Mouse (Mus musculus) CH12.LX (cell line): Measurements from ENCODE around the gene Phc2. TPM values are rescaled to one million over a fixed set of nuclear protein-coding genes. Genes with fewer than 3 reads are reported as not detected.

Experiments used
- DNase-seq: peaks from one replicate; pipeline ENCODE4 v3.0.0-alpha.2; 2013; ENCODE audit errors: extremely low read depth
- H3K27ac ChIP-seq: 2 replicates; pipeline ENCODE4 v1.5.1; 2012; ENCODE audit warnings: low read depth, mild to moderate bottlenecking, control low read depth, moderate library complexity; ENCODE audit not compliant: insufficient read depth
- H3K27me3 ChIP-seq: replicated peaks from 2 replicates; pipeline ENCODE3; 2012; ENCODE audit warnings: inconsistent platforms
- H3K36me3 ChIP-seq, 2 experiments: replicated peaks in 1 of 2; 2 replicates each; pipeline versions ENCODE3 to v1.6.1; 2012; ENCODE audit warnings: inconsistent platforms in 1 of 2, low read length in 1 of 2, mild to moderate bottlenecking in 1 of 2, mixed read lengths in 1 of 2, moderate library complexity in 1 of 2; ENCODE audit not compliant: control insufficient read depth in 1 of 2, insufficient read depth in 1 of 2
- H3K4me1 ChIP-seq, 2 experiments: 2 replicates each; pipeline ENCODE4 v1.6.1; 2012; ENCODE audit warnings: inconsistent platforms in 1 of 2, moderate library complexity in 1 of 2; ENCODE audit not compliant: insufficient read depth in 2 of 2, control insufficient read depth in 1 of 2
- H3K4me2 ChIP-seq: 2 replicates; pipeline ENCODE4 v1.6.1; 2012; ENCODE audit warnings: low read depth, mild to moderate bottlenecking, control low read depth; ENCODE audit not compliant: poor library complexity, insufficient read depth, severe bottlenecking
- H3K4me3 ChIP-seq, 3 experiments: fragments of 150-350 bp in 1 of 3; sonication (generic) in 1 of 3; replicated peaks in 1 of 3; 2 replicates each; pipeline versions ENCODE3 to v1.5.1; 2011 to 2012; ENCODE audit warnings: low read depth in 2 of 3, low read length in 2 of 3, mild to moderate bottlenecking in 2 of 3, moderate library complexity in 2 of 3, control low read depth in 1 of 3, improper control_type of control experiment in 1 of 3, inconsistent platforms in 1 of 3, mixed read lengths in 1 of 3; ENCODE audit not compliant: poor library complexity in 1 of 3
- H3K79me2 ChIP-seq: replicated peaks from 2 replicates; pipeline ENCODE4 v1.6.1; 2012; ENCODE audit warnings: mild to moderate bottlenecking, moderate library complexity; ENCODE audit not compliant: control insufficient read depth, poor library complexity, insufficient read depth, severe bottlenecking; ENCODE audit errors: extremely low read depth
- H3K9ac ChIP-seq: 2 replicates; pipeline ENCODE4 v1.6.1; 2012; ENCODE audit warnings: low read depth, mild to moderate bottlenecking, control low read depth, moderate library complexity; ENCODE audit not compliant: insufficient read depth
- H3K9me3 ChIP-seq: replicated peaks from 2 replicates; pipeline ENCODE3; 2012; ENCODE audit warnings: low read length, inconsistent platforms, mixed read lengths
- CHD1 ChIP-seq: IDR thresholded peaks from 2 replicates; pipeline ENCODE4 v1.6.1; 2012; ENCODE audit warnings: low read depth, low read length, improper control_type of control experiment, inconsistent platforms
- CHD2 ChIP-seq: IDR thresholded peaks from 2 replicates; pipeline ENCODE4 v1.6.1; 2011; ENCODE audit warnings: low read length, improper control_type of control experiment
- CTCF ChIP-seq, 2 experiments: IDR thresholded peaks in 1 of 2; conservative IDR thresholded peaks in 1 of 2; 2 replicates each; pipeline ENCODE4 v1.5.1; 2011 to 2012; ENCODE audit warnings: low read depth in 2 of 2, low read length in 2 of 2, improper control_type of control experiment in 1 of 2, inconsistent platforms in 1 of 2, mild to moderate bottlenecking in 1 of 2, moderate library complexity in 1 of 2
- ELF1 ChIP-seq: IDR thresholded peaks from 2 replicates; pipeline ENCODE4 v1.6.1; 2014; ENCODE audit warnings: low read depth, mild to moderate bottlenecking, inconsistent platforms, low read length, improper control_type of control experiment
- GABPA ChIP-seq: IDR thresholded peaks from 2 replicates; pipeline ENCODE4 v1.6.1; 2012; ENCODE audit warnings: low read depth, low read length, improper control_type of control experiment, inconsistent platforms; ENCODE audit not compliant: insufficient replicate concordance
- HCFC1 ChIP-seq: IDR thresholded peaks from 2 replicates; pipeline ENCODE4 v1.6.1; 2012; ENCODE audit warnings: low read depth, mild to moderate bottlenecking, inconsistent platforms, low read length, improper control_type of control experiment
- IRF4 ChIP-seq: IDR thresholded peaks from 2 replicates; pipeline ENCODE4 v1.6.1; 2014; ENCODE audit warnings: low read depth, mild to moderate bottlenecking, inconsistent platforms, low read length, improper control_type of control experiment
- JUND ChIP-seq: conservative IDR thresholded peaks from 2 replicates; pipeline ENCODE4 v1.6.1; 2011; ENCODE audit warnings: low read depth, low read length, improper control_type of control experiment
- KAT2A ChIP-seq: IDR thresholded peaks from 2 replicates; pipeline ENCODE4 v1.6.1; 2012; ENCODE audit warnings: low read length, improper control_type of control experiment, inconsistent platforms; ENCODE audit not compliant: insufficient replicate concordance
- MAZ ChIP-seq: IDR thresholded peaks from 2 replicates; pipeline ENCODE4 v1.6.1; 2012; ENCODE audit warnings: low read depth, mild to moderate bottlenecking, inconsistent platforms, low read length, improper control_type of control experiment, moderate library complexity
- MEF2A ChIP-seq: IDR thresholded peaks from 2 replicates; pipeline ENCODE4 v1.6.1; 2014; ENCODE audit warnings: low read depth, mild to moderate bottlenecking, inconsistent platforms, low read length, improper control_type of control experiment, borderline replicate concordance
- NELFE ChIP-seq: IDR thresholded peaks from 2 replicates; pipeline ENCODE4 v1.6.1; 2011; ENCODE audit warnings: low read depth, low read length, improper control_type of control experiment
- NRF1 ChIP-seq: IDR thresholded peaks from 2 replicates; pipeline ENCODE4 v1.6.1; 2014; ENCODE audit warnings: low read depth, mild to moderate bottlenecking, inconsistent platforms, low read length, improper control_type of control experiment, moderate library complexity
- PAX5 ChIP-seq: IDR thresholded peaks from 2 replicates; pipeline ENCODE4 v1.6.1; 2012; ENCODE audit warnings: low read length, inconsistent platforms, mixed read lengths
- POLR2AphosphoS2 ChIP-seq: IDR thresholded peaks from 2 replicates; pipeline ENCODE4 v1.6.1; 2011; ENCODE audit warnings: low read depth, low read length, improper control_type of control experiment
- SIN3A ChIP-seq: IDR thresholded peaks from 2 replicates; pipeline ENCODE4 v1.6.1; 2012; ENCODE audit warnings: low read length, improper control_type of control experiment, inconsistent platforms
- TCF12 ChIP-seq: IDR thresholded peaks from 2 replicates; pipeline ENCODE4 v1.6.1; 2014; ENCODE audit warnings: low read depth, mild to moderate bottlenecking, inconsistent platforms, low read length, improper control_type of control experiment
- UBTF ChIP-seq: IDR thresholded peaks from 2 replicates; pipeline ENCODE4 v1.6.1; 2012; ENCODE audit warnings: low read depth, mild to moderate bottlenecking, inconsistent platforms, low read length, improper control_type of control experiment, moderate library complexity
- USF1 ChIP-seq: IDR thresholded peaks from 2 replicates; pipeline ENCODE4 v1.6.1; 2014; ENCODE audit warnings: low read depth, mild to moderate bottlenecking, inconsistent platforms, low read length, improper control_type of control experiment
- USF2 ChIP-seq: conservative IDR thresholded peaks from 2 replicates; pipeline ENCODE4 v1.6.1; 2011; ENCODE audit warnings: low read depth, low read length, improper control_type of control experiment
- ZC3H11A ChIP-seq: IDR thresholded peaks from 2 replicates; pipeline ENCODE4 v1.6.1; 2012; ENCODE audit warnings: low read depth, mild to moderate bottlenecking, inconsistent platforms, low read length, improper control_type of control experiment
- ZKSCAN1 ChIP-seq: IDR thresholded peaks from 2 replicates; pipeline ENCODE4 v1.6.1; 2012; ENCODE audit warnings: low read depth, inconsistent platforms, low read length, improper control_type of control experiment, borderline replicate concordance
- ZMIZ1 ChIP-seq: IDR thresholded peaks from 2 replicates; pipeline ENCODE4 v1.6.1; 2012; ENCODE audit warnings: low read depth, mild to moderate bottlenecking, inconsistent platforms, low read length, improper control_type of control experiment
- ZNF384 ChIP-seq: IDR thresholded peaks from 2 replicates; pipeline ENCODE4 v1.6.1; 2012; ENCODE audit warnings: low read depth, low read length, improper control_type of control experiment, inconsistent platforms
- dilution Hi-C: fragments of 300-500 bp; cut with MboI; formaldehyde crosslinking; loops from 2 replicates; pipeline ENCODE4 v1.14.3; 2020; ENCODE audit warnings: low sequenced_read_pairs; ENCODE audit not compliant: extremely low pct_unique_long_range_greater_than_20kb, extremely low pct_ligation_motif_present
- in situ Hi-C: fragments of 300-500 bp; cut with MboI; formaldehyde crosslinking; loops from 3 replicates; pipeline ENCODE4 v1.14.3; 2019; ENCODE audit warnings: low sequenced_read_pairs, low pct_ligation_motif_present, low pct_unique_long_range_greater_than_20kb, mixed read lengths
- polyA plus RNA-seq: library from polyadenylated mRNA; unstranded; fragments of >175 nt; gene quantifications from 2 replicates; pipeline ENCODE4 v1.2.1, GENCODE M21; 2012; ENCODE audit warnings: low read depth; ENCODE audit not compliant: insufficient read length
- total RNA-seq, 2 experiments: library from RNA; depleted of rRNA; stranded (reverse); fragments of 300-350 nt in 1 of 2; fragments of >200 nt in 1 of 2; gene quantifications; 2 replicates each; pipeline ENCODE4 v1.2.3; 2012 to 2014

The Phc2 gene
- total and polyA plus RNA-seq, 3 experiments: 24.1 to 53.2 (median 29.6) TPM

- H3K27me3 ChIP-seq: peaks cover 1% of the 10 kb centered on the region
- TF ChIP-seq ELF1 (no peak), CTCF (conservative IDR thresholded peaks at IDR 0.05 in 1 of 2, IDR thresholded peaks at IDR 0.05 in 1 of 2; ENCODE audit: low read depth in 2 of 2, low read length in 2 of 2) (no peak), CHD1 (no peak), NRF1 (no peak), ZKSCAN1 (no peak), MAZ (no peak), USF2 (no peak), CHD2 (no peak), NELFE (no peak), SIN3A (no peak), USF1 (no peak)
- TF ChIP-seq, all 38 proteins: peak for 0
- dilution Hi-C loops: no loop called here
- no peaks in the 10 kb centered on the region for H3K36me3 ChIP-seq
- H3K9me3 ChIP-seq: peaks cover 3% of the 10 kb centered on the region
- H3K9ac ChIP-seq: no peak overlapping the region
- no peak overlapping the region for H3K4me3 ChIP-seq
- in situ Hi-C loops: no loop called here
- H3K4me1 ChIP-seq: peaks cover 5 to 29% of the 10 kb centered on the region in 2 experiments
- H3K27ac ChIP-seq: no peak overlapping the region
- H3K4me2 ChIP-seq: no peak overlapping the region
- no peak for DNase-seq
- no peaks in the 10 kb centered on the region for H3K79me2 ChIP-seq
These were observed 33.4 kb upstream of the Phc2 start for GRCm38 (mm10) chr4:128621109-128621508.

- Histone ChIP-seq H3K4me3 (no peak overlapping the region), H3K4me1 (peaks cover 0 to 14% of the 10 kb centered on the region in 2 experiments; a peak in 3 of 4 replicates), H3K79me2 (no peaks in the 10 kb centered on the region), H3K4me2 (no peak overlapping the region), H3K27me3 (peaks cover 4% of the 10 kb centered on the region), H3K9me3 (no peaks in the 10 kb centered on the region), H3K9ac (no peak overlapping the region), H3K36me3 (no peaks in the 10 kb centered on the region), H3K27ac (no peak overlapping the region)
- in situ Hi-C loops: no loop called here
- no peak for DNase-seq
- dilution Hi-C loops: no loop called here
- TF ChIP-seq KAT2A: no peak
- no peak for TF ChIP-seq TCF12
- no peak for TF ChIP-seq CHD1
- TF ChIP-seq POLR2AphosphoS2: no peak
- TF ChIP-seq NRF1: no peak
- TF ChIP-seq CHD2: no peak
- TF ChIP-seq MEF2A: no peak
- TF ChIP-seq ZC3H11A: no peak
- no peak for TF ChIP-seq UBTF
- TF ChIP-seq ZMIZ1: no peak
- no peak for TF ChIP-seq IRF4
- no peak for TF ChIP-seq HCFC1
- TF ChIP-seq JUND: no peak
- no peak for TF ChIP-seq ELF1
- no peak for TF ChIP-seq ZNF384
- TF ChIP-seq USF1: no peak
- no peak for TF ChIP-seq PAX5
- no peak for TF ChIP-seq USF2
- no peak for TF ChIP-seq GABPA
These were observed 19.1 kb upstream of the Phc2 start for GRCm38 (mm10) chr4:128635451-128635850.
